Mouse (Mus musculus) cerebellum, postnatal 36 days (tissue): ENCODE data around the gene Invs.

Source experiments
- DNase-seq, 2 experiments: peaks; one replicate each; pipeline ENCODE4 v3.0.0; 2021 to 2022; ENCODE audit warnings: mixed read lengths in 2 of 2

Invs gene

DNA sequence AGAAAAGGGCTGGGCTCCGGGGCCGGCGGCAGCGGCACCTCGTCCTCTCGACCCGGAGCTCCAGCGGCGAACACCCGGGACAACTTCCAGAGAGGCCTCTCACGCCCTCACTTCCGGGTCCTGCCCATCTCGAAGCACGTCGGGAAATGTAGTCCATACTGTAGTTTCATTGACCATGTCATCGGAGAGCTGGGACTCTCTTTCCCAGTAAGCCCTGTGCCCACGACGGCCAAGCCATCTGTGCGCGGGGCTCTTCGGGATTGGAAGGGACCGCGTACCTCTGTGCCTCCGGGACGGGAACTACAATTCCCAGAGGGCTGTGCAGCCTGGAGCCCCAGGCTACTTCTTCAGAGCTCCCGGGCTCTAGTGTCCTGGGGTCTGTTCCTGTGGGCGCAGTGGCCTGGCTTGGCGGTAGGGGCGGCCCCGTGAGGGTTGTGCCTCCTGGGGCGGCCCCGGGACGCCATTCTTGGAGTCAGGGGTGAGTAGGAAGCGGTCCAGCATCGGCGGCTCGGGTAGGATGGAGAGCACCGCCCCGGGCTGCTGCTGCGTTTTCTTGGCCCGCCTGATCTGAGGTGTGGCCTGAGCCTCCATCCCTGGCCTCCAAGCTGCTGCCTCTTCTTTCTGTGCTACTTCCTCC, at the start of gene Invs, which contains the start of gene Erp44:
Gene Invs (plus strand): TSS at position 263 of the 637 bp plus-strand sequence.
Gene Erp44 (minus strand): TSS at position 61 of the 637 bp plus-strand sequence.
- peak; percentile 91 to 93 for DNase-seq

DNA sequence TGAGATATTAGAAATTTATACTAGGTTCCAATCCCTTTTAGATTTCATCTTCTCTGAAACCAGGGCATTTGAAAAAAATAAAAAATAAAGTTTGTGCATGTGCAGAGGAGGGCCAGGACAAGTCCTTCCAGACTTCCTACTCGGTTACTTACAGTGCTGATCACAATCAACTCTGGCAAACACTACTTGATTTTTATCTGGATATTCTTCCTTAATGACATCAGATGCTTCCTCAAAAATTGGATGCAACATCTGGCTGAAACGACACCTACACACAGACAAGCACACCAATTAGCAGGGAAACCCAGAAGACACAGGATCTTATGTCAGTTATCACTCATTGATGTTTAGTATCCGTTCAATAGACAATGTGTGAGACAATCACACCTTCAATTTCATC, 42.8 kb upstream of the Invs start:
- no peak for DNase-seq

DNA sequence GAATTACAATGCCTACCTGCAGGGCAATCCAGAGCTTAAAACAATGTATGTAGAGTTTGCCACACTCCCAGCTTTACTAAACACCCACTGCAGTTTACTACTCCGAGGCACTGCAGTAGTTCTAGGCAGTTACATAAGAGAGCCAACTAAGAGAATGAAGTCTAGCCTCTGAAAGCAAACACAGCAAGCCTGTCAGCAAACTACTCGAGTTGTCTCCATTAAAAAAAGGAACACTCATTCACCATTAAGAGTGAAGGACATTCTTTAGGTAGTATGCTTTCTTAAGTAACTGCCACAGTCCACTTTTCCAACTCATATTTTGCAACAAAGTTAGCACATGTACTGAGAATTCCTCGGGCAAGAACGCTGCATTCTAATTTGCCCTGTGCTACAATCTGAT, 40.5 kb upstream of the Invs start:
- no peak for DNase-seq

DNA sequence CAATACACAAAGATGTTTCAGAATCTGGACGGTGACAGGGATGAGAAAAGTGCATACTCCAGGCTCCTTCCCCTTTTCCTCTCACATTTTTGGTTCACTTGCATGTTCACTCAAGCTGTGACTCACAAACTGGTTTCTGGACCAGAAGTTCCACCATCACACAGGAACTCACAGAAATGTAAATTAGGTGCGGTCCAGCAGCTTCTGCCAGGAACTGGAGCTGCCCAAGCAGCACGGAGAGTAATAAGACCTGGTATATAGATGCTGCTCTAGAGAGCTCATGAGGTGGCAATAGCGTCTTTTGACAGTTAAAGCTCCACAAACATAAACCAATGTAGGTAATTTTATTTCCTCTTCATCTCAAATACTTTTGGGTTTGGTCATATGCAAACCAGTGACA, 37.1 kb upstream of the Invs start:
- no peak for DNase-seq

DNA sequence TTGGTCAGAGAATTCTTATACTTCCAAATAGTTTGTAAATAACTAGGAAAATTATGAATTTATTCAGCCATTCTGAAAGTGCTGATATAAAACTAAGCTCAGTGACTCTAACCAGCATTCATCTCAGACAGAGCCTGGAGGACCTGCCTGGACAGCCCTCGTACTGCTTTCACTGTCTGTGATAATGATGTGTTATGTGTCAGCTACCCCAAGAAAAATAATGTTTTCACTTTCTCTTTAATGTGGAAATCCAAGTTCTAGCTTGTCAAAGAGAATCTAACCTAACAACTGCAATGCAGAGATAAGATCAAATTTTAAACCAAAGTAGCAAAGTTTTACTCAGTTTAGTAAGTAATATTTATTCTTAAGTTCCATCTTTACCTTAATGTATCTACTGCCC, 35.8 kb upstream of the Invs start:
- no peak for DNase-seq

DNA sequence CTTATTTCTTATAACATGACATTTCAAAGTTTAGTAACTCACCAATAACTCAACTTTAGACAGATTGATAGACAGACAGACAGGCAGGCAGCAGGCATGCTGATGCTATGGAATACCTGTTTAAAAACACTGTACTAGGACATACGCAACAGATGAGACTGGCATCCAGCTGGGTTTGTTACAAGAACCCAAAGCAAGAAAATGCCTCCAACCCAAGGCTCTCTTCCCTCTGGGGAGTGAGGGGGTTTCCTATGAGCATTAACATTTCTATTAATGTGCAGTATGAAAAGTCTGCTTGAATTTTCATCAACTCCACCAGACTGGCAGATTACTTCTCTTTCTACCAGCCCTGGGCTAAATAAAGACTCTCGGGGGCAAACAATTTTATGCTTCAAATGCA, 35.3 kb upstream of the Invs start:
- DNase-seq, result no peak

DNA sequence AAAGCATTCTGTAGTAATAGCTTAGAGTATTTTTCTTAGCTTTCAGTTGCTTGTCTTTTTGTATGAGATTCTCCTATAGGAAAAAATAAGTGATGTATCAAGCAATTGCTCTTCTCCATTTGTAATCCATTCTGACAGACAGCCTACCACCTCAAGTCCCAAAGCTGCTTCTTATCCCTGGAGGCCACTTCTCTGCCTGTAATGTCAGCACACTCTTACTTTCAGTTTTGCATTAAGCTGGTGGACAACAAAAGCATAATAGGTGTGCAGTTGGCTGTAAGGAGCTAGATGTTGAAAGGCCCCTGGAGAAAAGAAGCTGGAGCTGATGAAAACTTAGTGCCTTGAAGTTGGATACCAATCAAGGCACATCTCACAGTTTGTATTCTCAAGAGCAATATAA, 26.3 kb upstream of the Invs start:
- DNase-seq, result no peak

DNA sequence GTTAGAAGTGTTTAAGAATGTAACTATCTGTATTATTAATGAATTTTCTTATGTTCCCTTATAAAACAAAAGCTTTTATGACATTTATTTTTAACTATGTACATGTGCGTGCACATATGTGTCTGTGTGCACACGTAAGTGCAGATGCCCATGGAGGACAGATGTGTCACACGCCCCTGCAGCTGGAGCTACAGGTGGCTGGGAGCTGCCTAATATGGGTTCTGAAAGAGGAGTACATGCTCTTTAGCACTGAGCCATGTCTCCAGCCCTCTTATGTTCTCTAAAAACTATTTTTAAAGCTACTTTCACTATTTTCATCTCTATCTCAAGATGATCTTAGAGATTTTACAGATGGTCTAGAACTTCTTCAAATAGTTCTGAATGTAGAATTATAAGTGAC, 21.5 kb upstream of the Invs start:
- no peak for DNase-seq

DNA sequence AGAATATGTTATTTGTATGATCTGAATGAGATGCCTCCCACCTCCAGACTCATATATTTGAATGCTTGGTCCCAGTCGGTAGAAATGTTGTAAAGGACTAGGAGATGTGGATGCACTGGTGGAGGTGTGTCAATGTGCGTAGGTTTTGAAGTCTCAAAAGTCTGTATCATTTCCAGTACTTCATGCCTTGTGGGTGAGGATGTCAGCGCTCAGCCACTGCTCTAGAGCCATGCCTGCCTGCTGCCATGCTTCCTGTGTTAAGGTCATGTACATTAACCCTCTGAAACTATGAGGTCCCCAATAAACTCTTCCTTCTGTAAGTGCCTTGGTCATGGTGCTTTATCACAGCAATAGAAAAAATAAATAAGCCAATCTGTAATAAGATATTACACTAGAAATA, 11.9 kb upstream of the Invs start:
- DNase-seq, result no peak

DNA sequence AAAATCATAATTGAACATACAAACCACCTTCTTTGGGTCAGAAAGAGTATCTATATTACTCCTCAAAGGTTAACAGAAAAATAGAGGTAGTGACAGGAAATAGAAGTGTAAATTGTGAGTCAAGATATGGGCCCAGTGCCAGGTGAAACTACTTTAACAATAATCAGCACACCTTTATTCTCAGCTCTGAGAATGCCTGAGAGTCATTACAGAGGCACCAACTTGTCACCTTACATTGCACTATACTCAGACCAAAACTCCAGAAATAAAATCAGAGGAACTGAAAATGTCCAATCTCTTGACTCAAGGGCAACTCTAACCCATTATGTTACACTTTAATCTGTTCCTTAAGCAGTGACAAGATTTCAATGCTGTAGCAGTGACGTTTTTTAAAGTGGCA, 11.4 kb upstream of the Invs start:
- no peak for DNase-seq

DNA sequence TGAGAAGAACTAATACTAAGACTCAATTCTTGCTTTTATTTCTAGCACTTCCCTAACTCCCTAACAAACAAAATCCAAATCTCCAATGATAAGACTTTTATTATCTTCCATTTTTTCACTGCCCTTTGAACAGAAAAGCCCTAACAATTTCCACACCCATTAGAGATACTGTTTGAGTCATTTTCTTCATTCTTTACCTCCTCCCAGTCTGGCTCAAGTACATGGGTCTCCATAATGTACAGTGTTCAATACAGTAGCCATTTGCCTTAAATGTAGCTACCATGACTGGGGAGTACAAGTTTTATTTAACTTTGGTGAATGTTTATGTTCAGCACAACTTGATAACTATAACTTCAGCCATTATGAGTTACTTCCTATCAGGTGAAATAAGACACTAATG, 9.0 kb upstream of the Invs start:
- DNase-seq, result no peak

DNA sequence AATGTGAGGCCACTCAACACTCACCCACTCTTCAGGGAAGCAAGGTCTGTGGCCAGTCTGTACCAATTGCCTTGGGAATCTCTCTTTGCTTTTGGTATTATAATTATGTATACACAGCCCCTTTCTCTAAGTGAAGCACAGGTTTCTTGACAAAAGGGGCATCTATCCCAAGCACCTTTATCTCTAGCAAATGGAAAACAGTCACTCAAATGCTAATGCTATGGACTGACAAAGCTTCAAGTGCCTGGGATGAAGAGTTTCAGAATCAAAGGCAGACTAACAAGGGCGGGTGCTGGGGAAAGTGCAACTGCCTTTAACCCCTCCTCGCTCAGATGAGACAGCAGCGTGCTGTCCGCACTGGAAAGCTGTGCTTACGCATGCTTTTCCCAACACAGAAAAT, 7.7 kb upstream of the Invs start:
- no peak for DNase-seq

DNA sequence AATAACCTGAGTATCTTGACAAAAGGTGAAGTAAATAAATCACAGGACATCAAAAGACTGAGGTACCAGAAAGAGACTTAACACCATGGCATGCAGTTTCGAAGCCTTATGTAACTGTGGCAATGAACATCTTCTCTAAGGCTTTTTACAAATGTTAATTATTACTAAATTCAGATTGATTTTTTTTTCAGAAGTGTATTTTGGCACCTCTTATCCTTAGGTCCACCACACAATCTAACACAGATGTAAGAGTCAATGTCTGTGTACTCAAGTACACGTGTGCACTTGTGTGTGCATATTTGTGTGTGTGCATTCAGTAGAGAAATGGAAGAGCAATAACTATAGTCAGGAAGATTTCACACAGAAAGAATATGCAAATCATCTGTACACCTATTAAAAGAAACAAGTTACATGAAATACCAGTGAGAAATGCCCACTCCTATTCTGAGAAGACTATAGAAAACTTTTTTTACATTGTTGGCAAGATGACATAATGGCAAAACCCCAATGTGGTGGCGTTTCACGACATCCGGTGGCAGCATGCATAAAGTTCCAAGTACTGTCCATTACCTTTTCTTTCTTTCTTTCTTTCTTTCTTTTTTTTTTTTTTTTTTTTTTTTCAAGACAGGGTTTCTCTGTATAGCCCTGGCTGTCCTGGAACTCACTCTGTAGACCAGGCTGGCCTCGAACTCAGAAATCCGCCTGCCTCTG, 6.3 kb upstream of the Invs start:
- DNase-seq, result no peak

DNA sequence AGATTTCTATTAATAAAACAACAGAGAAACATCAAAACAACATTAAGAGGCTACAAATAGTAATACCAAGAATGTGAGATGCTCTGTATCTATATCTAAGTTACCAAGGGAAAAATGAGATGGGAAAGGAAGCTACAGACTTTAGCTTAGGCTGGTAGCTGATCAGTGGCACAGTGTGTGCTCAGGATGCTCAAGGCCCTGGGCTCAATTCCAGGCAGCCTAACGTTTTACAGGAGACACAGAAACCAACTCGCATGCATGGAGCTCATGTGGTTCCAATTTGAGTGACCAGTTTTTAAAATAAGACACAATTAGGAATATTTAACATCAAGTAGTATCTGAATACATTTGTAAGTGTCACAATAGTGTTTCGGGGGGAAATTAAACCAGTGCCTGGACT, 3.8 kb upstream of the Invs start:
- DNase-seq, result peak in 1 of 2 experiments; percentile 19

DNA sequence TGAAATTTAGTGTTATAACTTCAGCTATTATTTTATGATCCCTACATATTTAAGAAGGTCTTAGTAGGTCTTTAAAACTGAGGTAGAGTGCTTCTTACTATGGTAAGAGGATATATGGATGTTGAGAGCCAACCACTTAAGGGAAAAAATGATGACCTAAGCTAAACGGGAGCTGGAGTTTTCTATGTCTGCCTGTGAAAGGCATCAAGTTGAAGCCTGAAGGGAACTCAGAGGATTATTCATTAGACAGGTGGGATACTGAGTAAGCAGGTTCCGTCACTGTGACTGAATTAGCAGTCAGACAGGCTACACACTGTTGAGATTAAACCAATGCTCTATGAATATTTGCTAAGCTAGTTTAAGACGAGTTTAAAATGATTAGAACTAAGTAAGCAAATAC, 2.5 kb upstream of the Invs start:
- DNase-seq, result no peak

DNA sequence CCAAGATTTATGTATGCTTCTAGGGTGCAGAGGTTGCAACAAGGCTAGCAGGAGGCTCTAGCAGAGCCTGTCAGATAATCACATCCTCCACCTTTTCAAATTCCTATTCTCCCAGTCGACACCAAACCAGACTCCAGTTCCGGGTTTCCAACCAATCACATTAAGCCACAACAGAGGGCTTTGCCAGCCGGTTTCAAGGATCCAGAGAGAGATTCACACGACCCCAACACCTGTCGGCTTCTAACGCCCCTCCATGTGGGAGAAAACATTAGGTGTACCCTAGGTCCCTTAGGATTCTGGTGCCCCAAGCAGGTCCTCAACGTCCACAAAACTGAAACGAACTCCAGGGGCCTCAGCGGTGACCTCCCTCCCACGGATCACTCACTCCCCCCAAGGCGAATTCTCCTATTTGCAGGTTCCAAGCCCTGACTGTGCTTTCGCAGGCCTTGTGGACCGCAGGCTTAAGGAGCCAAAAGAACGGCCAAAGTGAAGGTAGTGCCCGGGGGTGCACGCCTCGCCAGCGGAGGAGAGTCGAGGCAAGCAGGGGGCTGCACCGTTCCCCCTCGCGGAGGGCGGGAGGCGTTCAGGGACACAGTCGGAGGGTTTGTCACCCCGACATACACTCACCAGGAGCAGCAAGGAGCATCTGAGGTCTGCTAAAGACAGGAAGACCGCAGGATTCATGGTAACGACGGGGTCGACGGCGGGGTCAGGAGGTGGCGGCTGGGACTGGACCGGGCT, 633 bp upstream of the Invs start:
- peak in 1 of 2 experiments; percentile 25 for DNase-seq

DNA sequence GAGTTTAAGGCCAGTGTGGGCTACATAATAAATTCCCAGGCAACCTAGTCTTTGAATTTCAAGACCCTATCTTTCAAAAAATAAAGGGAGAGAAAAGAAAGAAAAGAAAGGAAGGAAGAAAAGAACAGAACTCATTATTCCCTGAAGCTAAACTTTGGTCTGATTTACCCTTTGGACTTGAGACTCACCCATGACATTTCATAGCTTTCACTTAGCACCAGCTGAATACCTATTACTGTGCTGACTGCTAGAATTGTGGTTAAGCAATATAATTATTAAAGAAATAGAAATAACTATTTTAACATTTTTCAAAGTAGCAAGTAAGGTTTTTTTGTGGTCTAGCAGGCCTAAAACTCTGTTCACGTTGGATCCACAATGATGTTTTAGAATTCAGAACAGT, 1.6 kb downstream of the Invs start:
- DNase-seq, result no peak

DNA sequence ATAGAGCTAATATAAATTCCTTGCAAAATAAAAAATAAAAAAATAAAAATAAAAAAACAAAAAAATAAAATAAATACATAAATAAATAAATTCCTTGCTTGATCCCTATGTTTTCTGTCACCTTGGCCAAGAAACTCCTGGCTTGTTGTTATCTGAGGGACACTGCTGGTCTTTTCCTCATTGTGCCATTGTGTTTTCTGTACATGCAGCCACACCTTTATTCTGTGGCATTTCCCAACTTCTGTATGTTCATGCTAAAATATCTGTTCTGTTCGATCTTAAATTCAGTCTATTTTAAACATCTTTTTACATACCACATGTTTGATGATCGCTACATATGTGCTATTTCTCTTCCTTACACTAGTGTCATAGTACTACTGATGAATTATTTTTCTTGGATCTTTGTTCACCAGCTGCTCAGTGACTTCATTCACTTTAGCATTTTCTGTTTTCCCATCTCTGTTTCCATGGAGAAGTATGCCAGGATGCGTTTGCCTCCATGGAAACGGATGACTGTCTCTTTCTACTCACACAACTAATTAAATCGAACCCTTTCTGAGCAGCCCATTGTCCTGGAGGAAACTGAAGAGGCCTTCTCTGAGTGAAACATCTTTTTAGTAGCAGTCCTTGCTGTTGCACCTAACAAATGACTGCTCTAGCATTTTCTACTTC, 7.7 kb downstream of the Invs start:
- no peak for DNase-seq

DNA sequence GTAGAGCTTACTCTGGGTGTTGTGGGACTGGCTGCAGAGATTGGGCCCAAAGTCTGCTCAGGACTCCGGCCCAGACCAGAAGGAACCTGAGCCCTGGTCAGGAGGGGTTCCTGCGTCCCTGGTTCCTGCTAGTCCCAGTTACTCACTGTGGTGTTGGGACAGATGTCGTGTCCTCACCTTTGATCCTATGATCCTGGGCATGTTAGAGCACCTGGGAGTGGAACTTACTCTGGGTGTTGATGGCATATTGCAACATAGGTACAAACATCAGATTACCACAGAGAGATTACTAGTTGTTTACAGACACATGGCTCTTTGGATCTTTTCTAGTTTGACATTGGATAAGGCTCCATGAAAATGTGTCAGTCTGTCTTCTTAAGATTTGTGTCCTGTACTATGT, 35.3 kb downstream of the Invs start:
- DNase-seq, result no peak

DNA sequence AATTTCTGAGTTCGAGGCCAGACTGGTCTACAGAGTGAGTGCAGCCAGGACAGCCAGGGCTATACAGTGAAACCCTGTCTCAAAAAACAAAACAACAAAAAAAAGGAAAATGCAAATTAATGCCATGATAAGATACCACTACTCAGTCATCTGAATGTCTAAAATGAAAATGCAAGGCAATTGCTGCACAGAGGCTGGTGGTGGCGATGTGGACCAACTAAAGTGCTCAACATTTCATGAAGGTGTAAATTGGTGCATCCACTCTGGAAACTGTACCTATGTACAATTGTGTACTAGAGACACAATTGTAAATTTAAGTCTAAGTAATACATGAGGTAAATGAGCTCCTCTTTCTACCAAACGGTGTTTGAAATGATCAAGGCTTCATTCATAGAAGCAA, 36.5 kb downstream of the Invs start:
- DNase-seq, result no peak

DNA sequence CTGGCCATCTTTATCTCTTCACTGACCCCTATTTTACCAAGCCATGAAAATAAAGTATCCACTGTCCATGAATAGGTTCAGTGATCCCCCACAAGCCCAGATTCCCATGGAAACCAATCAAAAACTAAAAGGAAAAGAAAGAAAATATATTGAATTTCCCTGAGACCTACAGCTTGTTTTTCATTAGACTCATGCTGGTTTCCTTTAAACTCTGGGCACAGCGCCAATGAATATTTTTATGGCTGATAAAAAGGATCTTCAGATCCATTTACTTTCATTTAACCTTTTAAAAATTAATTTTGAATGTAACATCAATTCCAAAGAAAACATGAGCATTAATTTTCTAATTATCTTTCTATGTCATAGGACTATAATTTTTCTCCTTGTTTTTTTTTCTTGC, 41.7 kb downstream of the Invs start:
- no peak for DNase-seq

DNA sequence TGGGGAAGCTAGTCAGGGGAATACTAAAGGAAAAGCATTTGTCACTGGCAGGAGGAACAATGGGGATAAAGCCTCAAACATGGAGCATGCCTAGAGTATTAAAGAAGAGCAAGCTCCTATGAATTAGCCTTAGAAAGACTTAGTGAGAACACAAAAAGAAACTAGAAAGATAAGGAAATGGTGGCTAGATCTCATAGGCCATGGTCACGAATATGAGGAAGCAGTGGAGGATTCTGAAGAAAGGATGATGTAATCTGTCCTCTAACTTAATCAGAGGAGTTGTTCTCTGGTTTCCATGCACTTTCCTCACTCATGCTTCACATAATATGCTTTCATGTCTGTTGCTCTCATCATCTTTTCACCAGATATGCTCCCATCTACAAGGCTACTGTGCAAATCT, 42.5 kb downstream of the Invs start:
- DNase-seq, result no peak

DNA sequence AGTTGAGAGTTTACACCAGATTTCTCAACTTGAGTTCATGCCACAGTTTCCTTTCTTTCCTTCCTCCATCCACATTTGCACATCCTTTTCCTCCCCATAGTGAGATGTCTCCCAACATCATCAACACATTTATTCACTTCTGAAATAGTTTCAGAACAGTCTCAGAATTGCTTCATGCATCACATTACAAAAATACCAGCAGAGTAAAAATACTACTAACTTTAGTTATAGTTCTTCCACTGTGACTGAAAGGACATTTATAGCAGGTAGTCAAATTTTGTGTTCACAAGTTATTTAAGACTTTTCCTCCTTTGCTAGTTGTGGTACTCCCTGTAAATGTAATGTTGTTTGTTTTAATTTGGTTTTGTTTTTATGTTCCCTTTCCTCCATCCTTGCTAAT, 47.6 kb downstream of the Invs start:
- DNase-seq, result no peak

DNA sequence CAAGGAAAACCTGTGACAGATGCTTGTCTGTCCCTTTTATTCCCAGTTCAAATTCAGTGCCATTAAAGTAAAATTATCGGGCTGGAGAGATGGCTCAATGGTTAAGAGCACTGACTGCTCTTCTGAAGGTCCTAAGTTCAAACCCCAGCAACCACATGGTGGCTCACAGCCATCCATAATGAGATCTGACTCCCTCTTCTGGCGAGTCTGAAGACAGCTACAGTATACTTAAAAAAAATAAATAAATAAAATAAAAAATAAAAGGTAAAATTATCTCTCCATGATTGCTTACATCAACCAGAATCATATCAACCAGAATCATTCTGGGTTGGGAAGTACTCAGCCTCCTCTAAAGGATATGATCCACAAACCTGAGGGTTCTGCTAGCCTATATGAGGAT, 48.5 kb downstream of the Invs start:
- no peak for DNase-seq
